In genomic region chr14:56887887-56888286, GRCm38 (mm10) we compare ENCODE assay signal across 8 mouse cellular contexts. TPM values are rescaled to one million over a fixed set of nuclear protein-coding genes. Genes with fewer than 3 reads are reported as not detected.
DNase-seq lines count a peak whose midpoint lies in the region; ATAC-seq and TF ChIP-seq lines count a peak whose summit lies in the region.

No protein-coding gene starts in this region.

- H3K4me1 ChIP-seq in cortical plate, adult 2 months (ENCODE audit: control insufficient read depth, insufficient read depth, low read length) = peaks cover 3% of the 10 kb centered on the region; the same call in 1 of the 2 replicates

- H3K27ac ChIP-seq in cortical plate, adult 2 months (ENCODE audit: insufficient read depth, low read length) = peak overlapping the region; percentile 30

- peak; percentile 51 for ATAC-seq in activated CD4-positive, CD25-positive, alpha-beta regulatory T cell, adult 4 months
- ATAC-seq in inflammation-experienced regulatory T-cells, adult 6 months = peak; percentile 60
- peak; percentile 62 for ATAC-seq in megakaryocyte progenitor cell, adult 5-6 weeks (replicated peaks; ENCODE audit: poor library complexity)

- TF ChIP-seq CTCF in cortical plate, adult 2 months (IDR thresholded peaks at IDR 0.05; ENCODE audit: extremely low read depth, insufficient read depth, low read length) = peak; percentile 64

- DNase-seq in gastrocnemius, adult 8-10 months (ENCODE audit: low spot score in 2 of 2) = peak; percentile 8 to 51
- peak; percentile 56 to 85 for DNase-seq in left cerebral cortex, postnatal 10 days (ENCODE audit: extremely low spot score in 1 of 2, low spot score in 2 of 2)
- DNase-seq in right cerebral cortex, postnatal 10 days (ENCODE audit: low spot score in 2 of 2) = peak; percentile 78 to 86
- peak; percentile 35 to 60 for DNase-seq in urinary bladder, postnatal 36 days (ENCODE audit: low spot score in 2 of 2)

- intact Hi-C loops in left cerebral cortex, postnatal 10 days (cut with DNase I) = loop anchor here (10.0 kb wide), 1 partner anchor 73 kb away; the partner anchor contains the start of gene Zmym5

- peak; percentile 78 for TF ChIP-seq POLR2A in cortical plate, adult 2 months (IDR thresholded peaks at IDR 0.05; ENCODE audit: extremely low read depth, insufficient read depth, low read length)

- peak overlapping the region; percentile 65 for H3K4me3 ChIP-seq in cortical plate, adult 2 months (ENCODE audit: insufficient read depth, low read length)

RNA-seq across cellular contexts. Expression of gene Zmym2, which starts 1.4 kb away (rescaled TPM):
- 10 to 100 TPM; 37.8 to 48.3 TPM for polyA plus RNA-seq in activated CD4-positive, CD25-positive, alpha-beta regulatory T cell, adult 4 months (2017; shearing (Covaris generic))
- polyA plus RNA-seq in cortical plate, adult 2 months (2012; rRNA removed) = 40.7 and 41.8 TPM in 2 replicates
- 10 to 100 TPM; 32.3 to 42.2 (median 34.7) TPM for total RNA-seq in gastrocnemius, adult 8-10 months (2022)
- polyA plus RNA-seq in inflammation-experienced regulatory T-cells, adult 6 months (2017; shearing (Covaris generic)) = 10 to 100 TPM; 35.1 to 67.2 (median 57.1) TPM
- total RNA-seq in left cerebral cortex, postnatal 10 days (2021) = 10 to 100 TPM; 82.9 to 88.8 TPM
- total RNA-seq in megakaryocyte progenitor cell, adult 5-6 weeks (2015) = 68.5 and 70.2 TPM in 2 replicates
- 23.9 and 45.6 TPM in 2 replicates for total RNA-seq in megakaryocyte progenitor cell, adult 5-6 weeks (2017)

Comparison
In these comparisons a context has a peak if more than half of its experiments do, and no peak if none do; other contexts are left out.
1. Peak in every context shown above with its lines: DNase-seq, ATAC-seq, H3K4me3 ChIP-seq and H3K27ac ChIP-seq.
2. DNase-seq: peak in every context shown above with its lines; median percentile 82 in right cerebral cortex, postnatal 10 days; 70 in left cerebral cortex, postnatal 10 days; 48 in urinary bladder, postnatal 36 days; 30 in gastrocnemius, adult 8-10 months.